Mouse (Mus musculus) urinary bladder, adult 18-20 months (tissue): ENCODE measurements around the gene Nacad.

Source experiments
- DNase-seq, 2 experiments: peaks; one replicate each; pipeline ENCODE4 v3.0.0; 2022; ENCODE audit warnings: low spot score in 2 of 2, mixed read lengths in 2 of 2

The Nacad gene

DNA sequence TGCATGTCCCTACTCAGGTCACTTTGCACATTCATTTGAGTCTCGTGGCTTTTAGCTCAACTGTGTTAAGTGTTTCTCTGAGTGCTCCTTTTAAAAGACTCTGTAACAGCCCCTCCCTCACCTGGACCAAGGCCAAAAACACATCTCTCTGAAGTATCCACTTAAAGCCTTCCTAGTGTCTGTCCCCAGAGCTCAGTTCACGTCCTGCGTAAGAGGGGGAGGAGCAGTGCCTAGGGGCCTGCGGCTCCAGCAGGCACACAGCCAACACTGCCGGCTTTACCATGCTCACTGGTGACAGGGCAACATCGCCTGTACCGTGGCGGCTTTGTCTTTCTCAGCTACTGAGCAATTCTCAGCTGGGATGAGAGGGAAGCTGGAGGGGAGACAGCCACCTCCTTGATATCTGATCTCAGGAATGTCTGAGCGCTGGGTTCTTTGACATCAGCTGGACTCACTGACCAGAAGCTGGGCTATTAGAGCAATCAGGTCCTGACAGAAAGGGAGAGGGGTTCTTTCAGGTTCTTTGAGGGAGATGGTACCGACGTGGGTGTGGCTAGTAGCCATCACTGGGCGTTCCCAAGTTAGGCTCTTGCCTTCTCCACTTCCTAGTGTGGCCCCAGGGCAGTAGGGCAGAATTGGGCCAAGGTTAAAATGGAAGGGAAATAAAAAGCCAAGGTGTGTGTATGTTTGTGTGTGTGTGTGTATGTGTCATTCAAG lies 1.8 kb downstream of the Nacad start:
- no peak for DNase-seq

DNA sequence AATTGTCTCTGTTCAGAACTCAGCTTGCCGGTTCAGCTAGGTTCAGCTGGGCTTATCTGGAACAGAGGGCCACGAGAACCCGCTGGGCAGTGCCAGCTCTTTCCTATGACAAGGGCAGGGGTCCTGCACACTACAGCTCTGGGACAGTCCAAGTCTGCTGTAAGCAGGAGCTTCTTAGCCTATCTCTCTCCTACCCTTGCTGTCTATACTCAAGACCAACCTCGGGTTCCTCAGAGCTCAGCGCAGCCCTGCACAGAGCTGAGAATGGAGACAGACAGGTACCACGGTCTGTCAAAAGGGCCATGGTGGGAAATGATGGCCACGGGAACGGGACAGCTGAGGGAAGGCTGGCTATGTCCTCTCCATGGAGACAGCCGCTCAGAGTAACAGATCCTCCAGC lies 2.6 kb downstream of the Nacad start:
- no peak for DNase-seq

DNA sequence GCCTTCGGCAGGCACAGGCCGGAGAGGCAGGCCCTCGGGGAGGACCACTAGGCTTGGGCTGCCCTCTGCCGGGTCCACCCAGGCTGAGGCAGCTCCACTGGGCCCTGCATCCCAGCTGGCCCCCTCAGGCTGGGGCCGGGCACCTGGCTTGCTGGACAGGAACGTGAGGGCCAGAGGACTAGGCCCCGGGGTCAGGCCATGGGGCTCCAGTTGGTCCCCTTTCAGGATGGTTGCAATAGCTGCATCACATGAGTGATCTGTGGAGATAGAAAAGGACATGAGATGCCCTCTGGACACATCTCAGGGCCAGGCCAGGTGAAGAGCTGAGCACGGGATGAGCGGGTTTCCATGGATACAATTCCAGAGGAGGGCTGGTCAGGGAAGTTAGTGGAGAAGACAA lies 3.2 kb downstream of the Nacad start:
- no peak for DNase-seq

DNA sequence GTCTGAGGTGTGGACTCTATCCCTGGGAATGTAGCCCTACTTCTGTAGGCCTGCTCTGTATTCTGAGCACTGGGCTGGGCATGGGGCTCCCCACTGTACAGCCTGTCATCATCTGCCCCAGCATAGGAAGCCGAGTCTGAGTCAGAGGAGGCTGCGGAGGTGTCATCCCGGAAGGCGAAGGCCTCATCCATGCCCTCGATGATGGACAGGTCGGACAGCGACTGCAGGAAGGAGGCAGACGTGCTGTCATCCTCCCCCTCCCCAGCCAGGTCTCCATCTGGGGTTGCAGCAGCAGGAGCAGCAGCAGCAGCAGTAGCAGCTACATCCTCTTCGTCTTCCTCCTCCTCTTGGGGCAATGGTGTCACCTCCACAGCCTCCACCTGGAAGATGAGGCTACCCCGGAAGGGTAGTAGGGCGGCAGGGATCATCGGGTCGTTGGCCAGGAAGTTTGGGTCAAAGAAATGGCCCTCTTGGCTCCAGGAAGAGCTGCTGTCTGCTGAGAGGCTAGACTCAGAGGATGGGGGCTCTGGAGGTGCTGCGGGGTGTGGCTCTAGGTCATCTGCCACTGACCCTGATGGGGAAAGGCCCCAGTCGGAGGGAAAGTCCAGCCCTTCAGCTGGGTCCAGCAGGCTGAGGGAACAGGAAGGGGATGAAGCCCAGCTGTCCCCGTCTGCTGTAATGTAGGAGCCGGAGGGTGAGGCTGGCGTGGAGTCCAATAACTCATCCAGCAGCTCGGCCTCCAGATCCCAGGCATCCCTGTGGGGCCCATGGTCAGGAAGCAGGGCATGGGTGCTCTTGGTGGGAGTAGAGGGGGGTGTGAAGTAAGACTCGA lies 4.0 kb downstream of the Nacad start:
- DNase-seq = no peak

DNA sequence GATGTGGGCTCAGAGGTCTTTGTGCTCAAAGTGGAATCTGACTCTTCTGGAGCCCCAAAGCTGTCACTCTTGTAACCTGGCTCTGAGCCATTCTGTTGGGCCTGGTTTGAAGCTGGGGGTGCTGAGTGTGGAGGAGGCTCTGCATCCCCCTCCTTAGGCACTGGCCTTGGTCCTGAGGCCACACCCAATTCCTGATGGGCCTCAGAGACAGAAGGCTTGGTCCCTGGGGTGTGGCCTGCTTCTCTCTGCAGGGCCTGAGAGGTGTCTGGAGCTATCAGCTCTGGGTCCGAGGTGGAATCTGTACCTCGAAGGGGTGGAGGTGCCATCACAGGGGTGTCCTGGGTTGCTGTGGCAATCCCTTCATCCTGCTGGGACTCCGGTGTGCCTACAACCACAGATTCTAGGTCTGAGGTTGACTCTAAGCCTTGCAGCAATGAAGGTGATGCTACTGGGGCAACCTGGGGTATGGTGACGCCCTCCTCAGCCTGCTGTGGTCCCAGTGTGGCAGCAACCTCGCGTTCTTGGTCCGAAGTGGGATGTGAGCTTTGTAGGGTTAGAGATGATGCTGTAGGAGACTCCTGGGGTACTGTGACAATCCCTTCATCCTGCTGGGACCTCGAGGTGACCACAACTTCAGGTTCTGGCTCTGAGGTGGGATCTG lies 5.4 kb downstream of the Nacad start:
- no peak for DNase-seq

DNA sequence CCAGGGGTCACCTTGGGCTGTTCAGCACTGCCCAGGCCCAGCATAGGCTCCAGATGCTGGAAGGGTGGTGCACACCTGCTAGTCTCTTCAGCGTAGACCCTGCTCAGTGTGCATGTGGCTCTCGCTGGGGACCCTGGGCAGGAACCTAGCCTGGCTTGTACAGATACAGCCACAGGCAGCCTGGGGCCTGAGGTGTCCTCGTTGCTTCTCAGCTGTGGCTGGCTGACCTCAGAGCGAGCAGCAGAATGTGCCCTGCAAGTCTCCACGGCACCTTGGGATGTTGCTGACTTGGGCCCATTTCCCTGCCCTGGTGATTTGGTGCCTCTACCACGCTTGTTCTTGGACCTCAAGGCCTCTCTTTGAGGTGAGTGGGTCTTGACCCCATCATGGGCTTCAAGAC lies 6.0 kb downstream of the Nacad start:
- no peak for DNase-seq

DNA sequence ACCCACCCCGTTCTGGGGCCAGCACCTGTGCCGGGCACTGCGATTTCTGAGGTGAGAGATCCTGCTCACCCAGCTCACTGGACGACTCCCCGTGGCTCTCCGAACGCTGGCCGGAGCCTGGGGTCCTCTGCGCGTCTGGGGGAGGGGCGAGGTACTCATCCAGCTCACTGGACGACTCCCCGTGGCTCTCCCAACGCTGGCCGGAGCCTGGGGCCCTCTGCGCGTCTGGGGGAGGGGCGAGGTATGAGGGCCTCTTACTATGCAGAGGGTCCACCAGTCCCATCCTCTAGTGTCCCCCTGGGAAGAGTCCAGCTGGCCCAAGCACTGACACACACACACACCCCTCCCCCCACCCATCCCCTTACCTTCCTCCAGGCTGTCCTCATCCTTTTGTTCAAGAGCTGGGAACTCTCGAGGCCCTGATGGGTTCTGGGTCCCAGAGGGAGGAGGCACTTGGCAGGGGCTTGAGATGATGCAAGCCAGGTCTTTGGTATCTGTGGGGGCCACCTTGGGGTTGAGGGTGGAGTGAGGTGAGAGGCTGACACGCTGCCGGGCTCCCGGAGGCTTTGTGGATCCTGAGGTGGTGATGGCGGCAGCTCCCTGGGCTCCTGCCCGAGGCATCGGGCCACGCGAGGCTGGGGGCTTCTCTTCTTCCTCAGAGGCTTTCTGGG lies 6.7 kb downstream of the Nacad start:
- no peak for DNase-seq

DNA sequence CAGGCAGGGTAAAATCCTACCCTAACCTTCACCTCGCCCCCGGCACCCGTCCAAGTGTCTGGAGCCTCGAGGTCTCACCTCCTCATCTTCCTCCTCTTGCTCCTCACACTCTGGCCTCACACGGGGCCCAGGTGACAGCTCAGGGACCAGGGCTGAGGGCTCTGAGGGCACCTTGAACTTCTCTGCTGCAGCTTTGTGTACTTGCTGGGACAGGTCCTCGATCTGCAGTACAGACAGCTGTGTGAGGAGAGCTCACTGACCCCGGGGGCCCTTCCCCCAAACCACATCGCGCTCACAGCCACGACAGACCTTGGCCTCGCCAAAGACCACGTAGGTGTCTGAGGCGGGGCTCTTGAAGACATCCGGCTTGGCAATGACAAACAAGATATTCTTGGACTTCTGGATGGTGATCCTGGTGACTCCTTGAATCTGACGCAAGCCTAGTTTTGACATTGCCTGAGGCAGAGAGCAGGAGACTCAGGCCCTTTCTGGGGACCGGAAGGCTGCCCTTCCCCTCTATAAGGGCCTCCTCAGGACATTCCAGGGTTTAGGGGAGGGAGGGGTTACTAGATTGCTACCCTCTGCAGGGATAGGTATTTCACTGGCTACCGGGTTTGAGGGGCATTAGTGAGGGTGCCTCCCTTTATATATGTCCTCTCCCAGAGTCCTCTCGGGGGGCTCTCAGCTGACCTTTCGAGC lies 7.5 kb downstream of the Nacad start:
- DNase-seq = no peak

DNA sequence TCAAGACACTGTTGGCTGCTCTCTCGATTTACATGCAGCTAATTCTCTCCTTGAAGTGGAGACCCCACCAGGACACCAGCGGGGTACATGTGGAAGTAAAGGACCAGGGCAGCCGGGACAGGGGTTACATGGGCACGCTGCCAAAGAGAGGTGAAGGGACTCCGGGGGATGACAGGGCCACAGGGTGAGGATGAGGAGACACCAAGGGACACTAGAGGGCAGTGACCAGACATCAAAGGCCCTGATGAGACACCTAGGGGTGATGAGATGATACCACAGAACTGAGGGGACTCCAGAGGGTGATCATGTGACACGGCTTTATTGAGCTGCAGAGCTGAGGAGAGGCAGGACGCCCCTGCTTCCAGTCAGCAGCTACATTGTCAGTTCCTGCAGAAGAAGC lies 8.3 kb downstream of the Nacad start:
- DNase-seq = no peak

DNA sequence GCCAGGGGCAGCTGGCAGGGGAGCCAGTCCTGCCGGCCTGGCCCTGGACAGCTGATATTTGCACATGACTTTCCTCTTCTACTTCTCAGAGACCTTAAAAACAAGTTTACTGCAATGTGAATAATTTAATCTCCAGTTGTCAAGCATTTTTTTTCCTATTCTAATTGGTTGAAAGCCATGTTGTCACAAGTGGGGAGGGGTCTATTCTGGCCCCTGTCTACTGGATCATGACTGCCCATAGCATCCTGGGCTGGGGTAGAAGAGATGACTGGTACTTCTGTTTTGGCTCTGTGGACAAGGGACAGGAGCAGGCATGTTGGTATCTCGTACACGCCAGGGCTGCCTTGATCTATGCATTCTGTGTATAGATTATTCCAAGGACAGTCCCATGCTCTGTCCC lies 9.2 kb downstream of the Nacad start:
- DNase-seq = no peak

DNA sequence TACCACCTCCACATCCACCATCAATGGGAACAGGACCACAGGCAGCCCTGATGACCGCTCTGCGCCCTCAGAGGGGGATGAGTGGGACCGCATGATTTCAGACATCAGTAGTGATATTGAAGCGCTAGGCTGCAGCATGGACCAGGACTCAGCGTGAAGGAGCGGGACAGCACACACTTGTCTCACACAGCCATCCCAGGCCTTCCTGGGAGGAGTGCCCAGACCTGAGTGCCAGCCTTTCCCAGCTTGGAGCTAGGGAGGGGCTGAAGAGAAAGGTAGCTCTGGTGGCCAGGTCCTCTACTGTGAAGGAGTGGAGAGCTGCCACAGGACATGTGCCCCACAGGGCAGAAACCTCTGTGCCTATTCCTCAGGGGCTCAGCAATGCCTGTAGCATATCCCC lies 9.6 kb downstream of the Nacad start:
- no peak for DNase-seq

DNA sequence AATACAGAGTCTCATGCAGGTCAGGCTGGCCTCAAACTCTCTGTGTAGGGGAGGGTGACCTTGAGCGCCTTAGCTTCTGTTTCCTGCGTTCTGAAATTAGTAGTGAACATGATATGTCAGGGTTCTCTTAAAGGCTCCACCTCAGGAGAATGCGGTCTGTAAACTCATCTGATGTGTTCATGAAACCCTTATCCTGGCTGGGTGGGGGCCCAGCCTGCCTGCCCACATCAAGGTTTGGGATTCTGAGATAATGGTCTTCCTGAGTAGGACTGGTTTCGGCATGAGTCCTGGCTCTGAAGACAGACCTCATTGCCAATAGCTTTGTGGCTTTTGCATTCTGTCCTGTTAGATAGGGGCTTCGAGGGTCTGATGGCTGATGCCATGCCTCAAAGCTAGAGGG lies 10.5 kb downstream of the Nacad start:
- no peak for DNase-seq

DNA sequence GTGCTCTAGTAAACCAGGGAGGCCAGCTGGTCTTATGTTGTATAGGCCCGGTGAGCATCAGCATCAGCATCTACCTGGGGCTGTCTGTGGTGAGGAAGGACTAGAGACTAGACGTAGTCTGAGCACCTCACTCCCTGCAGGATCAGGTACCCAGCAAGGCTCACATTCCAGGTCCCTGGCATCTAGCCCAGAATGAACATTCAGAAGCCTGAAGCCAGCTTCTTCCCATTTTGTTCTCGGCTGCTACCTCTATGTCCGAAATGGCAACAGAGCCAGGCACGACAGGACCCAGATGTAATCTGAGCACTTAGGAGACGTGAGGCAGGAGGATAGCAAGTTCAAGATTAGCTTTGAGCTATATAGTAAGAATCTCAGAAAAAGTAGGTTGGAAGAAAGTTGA lies 11.0 kb downstream of the Nacad start:
- no peak for DNase-seq

DNA sequence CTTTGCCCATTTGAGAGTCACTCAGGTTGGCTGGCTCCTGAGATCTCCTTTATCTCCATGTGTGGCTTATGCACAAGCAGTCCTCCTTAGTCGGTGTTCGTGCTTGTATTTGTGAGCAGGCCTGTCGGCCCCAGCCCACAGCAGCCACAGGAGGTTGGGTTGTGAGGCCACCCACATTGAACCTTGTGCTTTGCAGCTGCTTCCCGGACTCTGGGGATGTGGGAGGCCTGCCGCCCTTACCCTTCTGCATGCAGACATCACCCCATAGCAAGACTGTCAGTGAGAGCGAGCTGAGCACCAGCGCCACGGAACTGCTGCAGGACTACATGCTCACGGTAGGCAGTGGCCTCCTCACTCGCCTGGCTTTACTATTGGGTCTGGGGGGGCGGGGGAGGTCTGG lies 12.4 kb downstream of the Nacad start:
- no peak for DNase-seq

DNA sequence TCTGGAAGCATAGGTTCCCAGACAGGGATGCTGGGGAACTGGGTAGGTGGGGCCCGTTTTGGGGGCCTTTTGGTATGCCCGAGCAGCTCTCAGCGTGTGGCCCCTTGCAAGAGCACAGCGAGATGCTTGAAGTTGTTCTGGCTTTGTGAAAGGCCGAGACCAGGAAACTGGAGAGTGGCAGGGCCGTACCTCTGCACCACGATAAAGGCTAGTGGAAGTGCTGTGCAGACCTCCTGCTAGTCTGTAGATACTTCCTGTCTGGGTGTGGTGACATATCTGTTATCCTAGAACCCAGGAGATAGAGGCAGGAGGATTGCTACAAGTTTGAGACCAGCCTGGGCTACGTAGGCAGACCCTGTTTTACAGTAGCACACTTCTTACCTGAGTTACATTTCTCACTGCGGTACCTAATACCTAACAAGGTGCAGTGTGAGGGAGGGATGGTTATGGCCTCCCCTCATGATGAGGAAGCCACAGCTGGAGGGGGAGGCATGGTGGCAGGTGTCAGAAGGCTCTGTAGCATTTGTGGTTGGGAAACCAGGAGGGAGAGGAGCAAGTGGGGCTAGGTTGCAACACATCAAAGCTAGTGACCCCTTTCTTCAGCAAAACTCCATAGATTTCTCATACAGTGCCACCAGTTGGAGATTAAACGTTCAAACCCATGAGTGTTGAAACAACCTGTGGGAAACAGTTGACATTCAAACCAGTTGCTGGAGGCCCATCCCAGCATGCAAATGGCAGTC lies 14.7 kb downstream of the Nacad start:
- DNase-seq = no peak

DNA sequence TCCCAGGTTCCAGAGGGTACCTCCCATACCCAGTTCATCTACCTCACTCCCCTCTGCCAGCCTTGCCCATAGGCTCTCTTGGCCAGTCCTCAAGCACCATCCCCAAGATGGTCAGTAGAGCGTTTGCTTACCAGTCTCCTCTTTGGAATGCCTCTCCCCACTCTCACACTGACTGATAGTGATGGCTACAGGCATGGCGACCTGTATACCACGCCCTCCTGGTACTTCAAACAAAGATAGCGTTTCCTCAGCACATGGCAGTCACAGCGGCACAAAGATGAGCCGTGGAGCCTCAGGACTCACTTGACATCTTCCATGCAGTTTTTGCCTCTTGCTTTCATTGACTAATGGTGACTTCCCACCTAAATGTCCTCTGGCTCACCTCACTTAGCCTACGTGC lies 16.0 kb downstream of the Nacad start:
- DNase-seq = no peak

DNA sequence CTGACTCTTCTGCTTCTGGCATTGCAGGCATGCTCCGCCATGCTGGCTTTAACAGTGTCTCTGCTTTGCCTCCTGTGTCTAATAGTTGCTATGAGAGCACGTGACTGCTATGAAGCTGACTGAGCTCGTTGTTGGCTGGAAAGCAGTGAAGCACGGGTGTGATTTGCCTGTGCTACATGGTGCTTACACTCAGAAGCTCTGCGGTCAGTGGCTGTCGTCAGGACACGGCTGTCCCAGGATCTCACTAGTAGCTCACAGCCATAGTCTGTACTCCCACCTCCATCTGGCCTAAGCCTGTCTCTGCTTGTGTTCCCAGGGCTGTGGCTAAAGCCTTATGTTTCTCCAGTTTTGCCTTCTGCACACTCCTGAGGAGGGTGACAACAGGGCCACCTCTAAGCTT lies 17.6 kb downstream of the Nacad start:
- DNase-seq = no peak

DNA sequence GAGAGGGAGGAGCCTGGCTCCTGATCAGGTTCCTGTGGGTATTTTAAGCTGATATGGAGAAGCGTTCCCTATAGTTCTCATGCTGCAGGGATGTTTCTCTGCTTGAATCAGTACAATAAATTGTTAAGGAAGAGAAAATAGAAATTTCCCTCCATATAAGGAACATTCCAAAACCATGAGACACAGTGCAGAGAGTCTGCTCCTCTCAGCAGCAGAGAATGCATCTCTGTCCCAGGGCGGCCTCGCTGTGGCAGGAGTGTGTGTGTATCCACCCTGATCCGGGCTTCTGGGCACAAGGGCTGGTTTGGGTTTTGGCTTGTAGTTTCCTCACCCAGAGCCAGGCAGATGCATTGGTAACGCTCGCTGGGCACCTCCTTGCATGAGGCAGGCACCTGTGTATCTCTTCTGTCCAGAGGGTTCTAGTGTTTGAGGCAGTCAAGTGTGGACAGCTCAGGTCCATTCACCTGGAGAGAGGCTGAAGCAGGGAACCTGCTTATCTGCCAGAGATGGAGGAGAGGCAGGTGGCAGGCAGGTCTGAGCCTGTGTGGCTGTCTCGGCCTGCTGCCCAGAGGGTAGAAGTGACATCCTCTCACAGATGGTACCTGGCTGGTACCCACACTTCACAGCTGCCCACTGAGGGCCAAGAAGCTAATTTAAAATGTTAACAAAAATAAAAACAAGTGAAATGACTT lies 18.5 kb downstream of the Nacad start:
- DNase-seq = no peak

DNA sequence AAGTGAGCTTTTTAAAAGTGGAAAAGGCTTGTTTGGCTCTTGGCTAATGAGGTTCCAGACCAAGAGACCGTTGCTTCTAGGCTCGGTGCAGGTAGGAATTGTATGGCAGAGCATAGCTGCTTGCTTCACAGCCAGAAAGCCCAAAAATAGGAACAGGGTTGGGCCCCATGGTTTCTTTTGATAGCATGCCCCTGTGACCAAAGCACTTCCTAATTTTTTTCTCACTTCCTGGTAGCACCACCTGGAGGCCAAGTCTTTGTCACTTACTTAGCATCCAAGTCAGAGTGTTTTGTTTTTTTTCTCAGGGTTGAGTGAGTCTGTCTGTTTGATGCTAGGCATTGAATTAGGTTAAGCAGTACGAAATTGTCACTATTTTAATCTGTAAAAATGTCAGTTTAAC lies 19.2 kb downstream of the Nacad start:
- no peak for DNase-seq

DNA sequence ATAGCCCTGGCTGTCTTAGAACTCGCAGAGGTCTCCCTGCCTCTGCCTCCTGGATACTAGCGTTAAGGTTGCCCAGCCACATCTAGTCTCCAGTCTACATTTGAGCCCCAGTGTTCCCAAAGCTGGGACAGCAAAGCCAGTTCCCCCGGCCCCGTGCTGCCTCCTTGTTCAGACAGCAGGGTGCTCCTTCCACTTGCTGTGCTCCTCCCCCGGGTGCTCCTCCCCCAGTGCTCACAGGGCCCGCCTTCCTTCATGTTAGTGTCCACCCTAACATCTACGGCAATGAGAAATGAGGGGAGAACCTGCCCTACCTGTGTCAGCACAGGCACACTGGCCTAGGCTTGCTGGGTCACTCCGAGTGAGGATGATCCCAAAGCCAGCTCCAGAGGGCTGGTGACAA lies 20.1 kb downstream of the Nacad start:
- DNase-seq = no peak
